15 mouse cellular contexts compared by ENCODE assay signal in the genomic region with DNA sequence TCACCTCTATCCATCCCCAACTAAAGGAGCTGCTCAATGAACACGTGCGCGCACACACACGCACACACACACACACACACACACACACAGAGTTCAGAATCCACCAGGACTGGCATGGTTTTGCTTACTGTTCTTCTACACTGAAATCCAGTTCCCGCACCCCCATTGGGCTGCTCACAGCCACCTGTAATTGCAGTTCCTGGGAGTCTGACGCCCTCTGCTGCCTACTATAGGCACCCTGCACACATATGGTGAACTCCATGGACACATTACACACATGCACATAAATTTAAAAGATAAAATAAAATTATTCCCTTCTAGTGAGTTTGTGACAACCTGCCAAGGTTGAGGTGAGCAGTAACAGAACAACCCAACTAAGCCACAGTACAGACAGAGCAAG. TPM values are rescaled to one million over a fixed set of nuclear protein-coding genes. Genes with fewer than 3 reads are reported as not detected.
DNase-seq lines count a peak whose midpoint lies in the region; ATAC-seq and TF ChIP-seq lines count a peak whose summit lies in the region.
"Had no signal": no experiment of that assay in that cellular context is flagged by ENCODE, and none has a peak within 500 bp of the region (broad histone marks: within the 10 kb centered on the region; RNA-seq: fewer than 3 reads in every experiment).

No protein-coding gene starts in this region.

- DNase-seq in hindbrain, postnatal 0 days (ENCODE audit: low spot score): no peak
- no peak for DNase-seq in liver, postnatal 0 days
- peak; percentile 61 for DNase-seq in ES-CJ7 (ENCODE audit: low read depth, low spot score)
- DNase-seq: liver, embryonic 13.5 days; right cerebral cortex, postnatal 4 days; thymus, postnatal 25 days had no signal

- 40% methylated on average over 6 of the region's 6 CpGs for WGBS in hindbrain, postnatal 0 days
- WGBS in hindbrain, embryonic 12.5 days: 39% methylated on average over 6 of the region's 6 CpGs
- 42% methylated on average over 6 of the region's 6 CpGs for whole genome bisulfite sequencing in liver, postnatal 0 days (ENCODE audit: insufficient replicate concordance)
- WGBS in liver, embryonic 12.5 days (ENCODE audit: insufficient replicate concordance): 39% methylated on average over 6 of the region's 6 CpGs

- no peak overlapping the region for H3K4me2 ChIP-seq in hindbrain, postnatal 0 days (ENCODE audit: low read depth, low read length)
- no peak overlapping the region for H3K4me2 ChIP-seq in hindbrain, embryonic 12.5 days (replicated peaks)
- H3K4me2 ChIP-seq in liver, postnatal 0 days (ENCODE audit: low read depth, low read length): no peak overlapping the region
- no peak overlapping the region for H3K4me2 ChIP-seq in liver, embryonic 12.5 days
- H3K4me2 ChIP-seq: hindbrain, embryonic 14.5 days; liver, embryonic 13.5 days had no signal

- ATAC-seq in hindbrain, postnatal 0 days: no peak
- no peak for ATAC-seq in hindbrain, embryonic 12.5 days (ENCODE audit: low FRiP score)
- ATAC-seq in liver, postnatal 0 days: no peak
- ATAC-seq in liver, embryonic 12.5 days: no peak
- ATAC-seq in megakaryocyte progenitor cell, adult 5-6 weeks (replicated peaks; ENCODE audit: poor library complexity): peak; percentile 56
- no peak for ATAC-seq in erythroid progenitor cell, adult 5-6 weeks (replicated peaks; ENCODE audit: low FRiP score, poor library complexity, severe bottlenecking)
- ATAC-seq: activated CD4-positive, CD25-positive, alpha-beta regulatory T cell, adult 4 months had no signal

- no peak overlapping the region for H3K9ac ChIP-seq in hindbrain, postnatal 0 days (replicated peaks; ENCODE audit: low read length)
- H3K9ac ChIP-seq in hindbrain, embryonic 12.5 days: no peak overlapping the region
- H3K9ac ChIP-seq in liver, postnatal 0 days (replicated peaks): no peak overlapping the region
- H3K9ac ChIP-seq in liver, embryonic 12.5 days: no peak overlapping the region
- H3K9ac ChIP-seq: hindbrain, embryonic 14.5 days; liver, embryonic 13.5 days had no signal

- H3K9me3 ChIP-seq in hindbrain, postnatal 0 days (ENCODE audit: low read length): no peaks in the 10 kb centered on the region
- no peaks in the 10 kb centered on the region for H3K9me3 ChIP-seq in hindbrain, embryonic 12.5 days (replicated peaks)
- H3K9me3 ChIP-seq in liver, postnatal 0 days (ENCODE audit: low read length): no peaks in the 10 kb centered on the region
- H3K9me3 ChIP-seq in liver, embryonic 12.5 days (replicated peaks): no peaks in the 10 kb centered on the region; the same call in 1 of the 2 replicates
- H3K9me3 ChIP-seq: liver, embryonic 13.5 days had no signal

- peak; percentile 36; the same call in 1 of the 2 replicates for TF ChIP-seq CTCF in hindbrain, postnatal 0 days (IDR thresholded peaks at IDR 0.05; ENCODE audit: low read depth)
- TF ChIP-seq CTCF in liver, postnatal 0 days (IDR thresholded peaks at IDR 0.05; ENCODE audit: low read depth): peak; percentile 51

- 0 out of 2 replicates have a peak, but pooled peaks cover 2% of the 10 kb centered on the region for H3K4me1 ChIP-seq in hindbrain, postnatal 0 days (ENCODE audit: insufficient read depth, low read length)
- H3K4me1 ChIP-seq in hindbrain, embryonic 12.5 days: peaks cover 13% of the 10 kb centered on the region
- peaks cover 13% of the 10 kb centered on the region for H3K4me1 ChIP-seq in liver, postnatal 0 days (ENCODE audit: insufficient read depth)
- 0 out of 2 replicates have a peak, but pooled peaks cover 5% of the 10 kb centered on the region for H3K4me1 ChIP-seq in liver, embryonic 12.5 days

- H3K4me3 ChIP-seq in hindbrain, postnatal 0 days (ENCODE audit: low read length): no peak overlapping the region
- no peak overlapping the region for H3K4me3 ChIP-seq in hindbrain, embryonic 12.5 days
- no peak overlapping the region for H3K4me3 ChIP-seq in liver, postnatal 0 days (ENCODE audit: low read depth, low read length)
- no peak overlapping the region for H3K4me3 ChIP-seq in liver, embryonic 12.5 days
- H3K4me3 ChIP-seq: erythroblast, embryonic 14.5 days; liver, embryonic 13.5 days; megakaryocyte, embryonic 14.5 days had no signal

- no peaks in the 10 kb centered on the region for H3K36me3 ChIP-seq in hindbrain, postnatal 0 days (ENCODE audit: insufficient read depth, low read length)
- H3K36me3 ChIP-seq in hindbrain, embryonic 12.5 days: no peaks in the 10 kb centered on the region
- no peaks in the 10 kb centered on the region for H3K36me3 ChIP-seq in liver, postnatal 0 days (replicated peaks; ENCODE audit: insufficient read depth, low read length)
- no peaks in the 10 kb centered on the region for H3K36me3 ChIP-seq in liver, embryonic 12.5 days
- H3K36me3 ChIP-seq: liver, embryonic 13.5 days had no signal

- no peak for TF ChIP-seq EP300 in liver, postnatal 0 days (IDR thresholded peaks at IDR 0.05; ENCODE audit: low read depth)

- no peak overlapping the region for H3K27ac ChIP-seq in hindbrain, postnatal 0 days
- no peak overlapping the region for H3K27ac ChIP-seq in hindbrain, embryonic 12.5 days
- H3K27ac ChIP-seq in liver, postnatal 0 days (ENCODE audit: low read depth): no peak overlapping the region
- no peak overlapping the region for H3K27ac ChIP-seq in liver, embryonic 12.5 days
- H3K27ac ChIP-seq: hindbrain, embryonic 14.5 days; liver, embryonic 13.5 days had no signal

- peaks cover 26% of the 10 kb centered on the region for H3K27me3 ChIP-seq in hindbrain, postnatal 0 days (ENCODE audit: insufficient read depth, low read length)
- peaks cover 59% of the 10 kb centered on the region for H3K27me3 ChIP-seq in hindbrain, embryonic 12.5 days
- peaks cover 31% of the 10 kb centered on the region for H3K27me3 ChIP-seq in liver, postnatal 0 days (ENCODE audit: insufficient read depth, low read length)
- peaks cover 88% of the 10 kb centered on the region for H3K27me3 ChIP-seq in liver, embryonic 12.5 days (replicated peaks)

RNA-seq across cellular contexts. Expression of gene Zfp853, which starts 8.7 kb away (rescaled TPM):
- total RNA-seq in hindbrain, postnatal 0 days (2014; rRNA removed): 31.7 and 33.5 TPM in 2 replicates
- polyA plus RNA-seq in hindbrain, postnatal 0 days (2015; fragmentation: Nextera tagmentation; extraction: Ambion mirVana): 0.53 and 0.61 TPM in 2 replicates
- polyA plus RNA-seq in hindbrain, embryonic 12.5 days (2016; fragmentation: Nextera tagmentation; extraction: Ambion mirVana): not detected in 2 replicates
- polyA plus RNA-seq in liver, postnatal 0 days (2015; fragmentation: Nextera tagmentation; extraction: Ambion mirVana): not detected in 2 replicates
- polyA plus RNA-seq in liver, embryonic 12.5 days (2016; fragmentation: Nextera tagmentation; extraction: Ambion mirVana): not detected in 2 replicates
- not detected in 2 replicates for total RNA-seq in megakaryocyte progenitor cell, adult 5-6 weeks (2015)
- total RNA-seq in megakaryocyte progenitor cell, adult 5-6 weeks (2017): not detected in 2 replicates
- not detected in 2 replicates for total RNA-seq in erythroid progenitor cell, adult 5-6 weeks (2015; ENCODE audit: low replicate concordance)
- not detected in 2 replicates for total RNA-seq in erythroid progenitor cell, adult 5-6 weeks (2017; ENCODE audit: low replicate concordance)
- polyA plus RNA-seq: activated CD4-positive, CD25-positive, alpha-beta regulatory T cell, adult 4 months; heart, embryonic 16.5 days; liver, embryonic 13.5 days had no signal

RNA-seq across cellular contexts. Expression of gene Zfp316, which starts 14.9 kb away (rescaled TPM):
- 28.0 and 31.3 TPM in 2 replicates for total RNA-seq in hindbrain, postnatal 0 days (2014; rRNA removed)
- 5.4 and 6.2 TPM in 2 replicates for polyA plus RNA-seq in hindbrain, postnatal 0 days (2015; fragmentation: Nextera tagmentation; extraction: Ambion mirVana)
- polyA plus RNA-seq in hindbrain, embryonic 12.5 days (2016; fragmentation: Nextera tagmentation; extraction: Ambion mirVana): 16.9 and 18.6 TPM in 2 replicates
- polyA plus RNA-seq in liver, postnatal 0 days (2015; fragmentation: Nextera tagmentation; extraction: Ambion mirVana): 0.39 and 0.41 TPM in 2 replicates
- 0.78 and 1.0 TPM in 2 replicates for polyA plus RNA-seq in liver, embryonic 12.5 days (2016; fragmentation: Nextera tagmentation; extraction: Ambion mirVana)
- 0.44 and 0.59 TPM in 2 replicates for total RNA-seq in megakaryocyte progenitor cell, adult 5-6 weeks (2015)
- total RNA-seq in megakaryocyte progenitor cell, adult 5-6 weeks (2017): 1.8 and 3.7 TPM in 2 replicates
- 0.36 TPM in 1 of 2 replicates, not detected in the other for total RNA-seq in erythroid progenitor cell, adult 5-6 weeks (2015; ENCODE audit: low replicate concordance)
- 0.64 and 0.76 TPM in 2 replicates for total RNA-seq in erythroid progenitor cell, adult 5-6 weeks (2017; ENCODE audit: low replicate concordance)

RNA-seq across cellular contexts. Expression of gene E130309D02Rik, which starts 30.4 kb away (rescaled TPM):
- 42.0 and 44.4 TPM in 2 replicates for total RNA-seq in hindbrain, postnatal 0 days (2014; rRNA removed)
- 21.7 and 23.9 TPM in 2 replicates for polyA plus RNA-seq in hindbrain, postnatal 0 days (2015; fragmentation: Nextera tagmentation; extraction: Ambion mirVana)
- 48.0 and 55.2 TPM in 2 replicates for polyA plus RNA-seq in hindbrain, embryonic 12.5 days (2016; fragmentation: Nextera tagmentation; extraction: Ambion mirVana)
- polyA plus RNA-seq in liver, postnatal 0 days (2015; fragmentation: Nextera tagmentation; extraction: Ambion mirVana): 12.5 and 12.8 TPM in 2 replicates
- polyA plus RNA-seq in liver, embryonic 12.5 days (2016; fragmentation: Nextera tagmentation; extraction: Ambion mirVana): 43.6 and 44.8 TPM in 2 replicates
- total RNA-seq in megakaryocyte progenitor cell, adult 5-6 weeks (2015): 40.4 and 41.5 TPM in 2 replicates
- 23.7 and 23.8 TPM in 2 replicates for total RNA-seq in megakaryocyte progenitor cell, adult 5-6 weeks (2017)
- total RNA-seq in erythroid progenitor cell, adult 5-6 weeks (2015; ENCODE audit: low replicate concordance): 14.7 and 20.9 TPM in 2 replicates
- 7.8 and 8.2 TPM in 2 replicates for total RNA-seq in erythroid progenitor cell, adult 5-6 weeks (2017; ENCODE audit: low replicate concordance)

RNA-seq across cellular contexts. Expression of gene Zdhhc4, which starts 44.3 kb away (rescaled TPM):
- 79.6 and 84.4 TPM in 2 replicates for total RNA-seq in hindbrain, postnatal 0 days (2014; rRNA removed)
- 92.1 and 96.7 TPM in 2 replicates for polyA plus RNA-seq in hindbrain, postnatal 0 days (2015; fragmentation: Nextera tagmentation; extraction: Ambion mirVana)
- 75.3 and 79.6 TPM in 2 replicates for polyA plus RNA-seq in hindbrain, embryonic 12.5 days (2016; fragmentation: Nextera tagmentation; extraction: Ambion mirVana)
- polyA plus RNA-seq in liver, postnatal 0 days (2015; fragmentation: Nextera tagmentation; extraction: Ambion mirVana): 32.8 and 34.6 TPM in 2 replicates
- 41.9 and 42.9 TPM in 2 replicates for polyA plus RNA-seq in liver, embryonic 12.5 days (2016; fragmentation: Nextera tagmentation; extraction: Ambion mirVana)
- 58.7 and 66.4 TPM in 2 replicates for total RNA-seq in megakaryocyte progenitor cell, adult 5-6 weeks (2015)
- total RNA-seq in megakaryocyte progenitor cell, adult 5-6 weeks (2017): 36.2 and 38.7 TPM in 2 replicates
- total RNA-seq in erythroid progenitor cell, adult 5-6 weeks (2015; ENCODE audit: low replicate concordance): 16.6 and 43.6 TPM in 2 replicates
- 11.6 and 29.8 TPM in 2 replicates for total RNA-seq in erythroid progenitor cell, adult 5-6 weeks (2017; ENCODE audit: low replicate concordance)

RNA-seq across cellular contexts. Expression of gene Zfp12, which starts 49.8 kb away (rescaled TPM):
- 32.6 and 33.5 TPM in 2 replicates for total RNA-seq in hindbrain, postnatal 0 days (2014; rRNA removed)
- 12.2 and 12.3 TPM in 2 replicates for polyA plus RNA-seq in hindbrain, postnatal 0 days (2015; fragmentation: Nextera tagmentation; extraction: Ambion mirVana)
- polyA plus RNA-seq in hindbrain, embryonic 12.5 days (2016; fragmentation: Nextera tagmentation; extraction: Ambion mirVana): 25.7 and 28.3 TPM in 2 replicates
- polyA plus RNA-seq in liver, postnatal 0 days (2015; fragmentation: Nextera tagmentation; extraction: Ambion mirVana): 1.4 and 1.5 TPM in 2 replicates
- 5.5 TPM in 2 replicates for polyA plus RNA-seq in liver, embryonic 12.5 days (2016; fragmentation: Nextera tagmentation; extraction: Ambion mirVana)
- total RNA-seq in megakaryocyte progenitor cell, adult 5-6 weeks (2015): 4.5 and 5.2 TPM in 2 replicates
- 11.1 and 12.0 TPM in 2 replicates for total RNA-seq in megakaryocyte progenitor cell, adult 5-6 weeks (2017)
- total RNA-seq in erythroid progenitor cell, adult 5-6 weeks (2015; ENCODE audit: low replicate concordance): 0.36 TPM in 1 of 2 replicates, not detected in the other
- 0.68 and 1.7 TPM in 2 replicates for total RNA-seq in erythroid progenitor cell, adult 5-6 weeks (2017; ENCODE audit: low replicate concordance)
